Mouse (Mus musculus): ENCODE measurements at regions not wholly inside any gene's neighbourhood (a gene's known extent, or its start where the extent isn't known, plus 50 kb on each side); places are given as distances from the start of the nearest gene placed in this dataset.
A peak's percentile ranks its signal among the peaks of the same experiment; 100 is the strongest.

DNA sequence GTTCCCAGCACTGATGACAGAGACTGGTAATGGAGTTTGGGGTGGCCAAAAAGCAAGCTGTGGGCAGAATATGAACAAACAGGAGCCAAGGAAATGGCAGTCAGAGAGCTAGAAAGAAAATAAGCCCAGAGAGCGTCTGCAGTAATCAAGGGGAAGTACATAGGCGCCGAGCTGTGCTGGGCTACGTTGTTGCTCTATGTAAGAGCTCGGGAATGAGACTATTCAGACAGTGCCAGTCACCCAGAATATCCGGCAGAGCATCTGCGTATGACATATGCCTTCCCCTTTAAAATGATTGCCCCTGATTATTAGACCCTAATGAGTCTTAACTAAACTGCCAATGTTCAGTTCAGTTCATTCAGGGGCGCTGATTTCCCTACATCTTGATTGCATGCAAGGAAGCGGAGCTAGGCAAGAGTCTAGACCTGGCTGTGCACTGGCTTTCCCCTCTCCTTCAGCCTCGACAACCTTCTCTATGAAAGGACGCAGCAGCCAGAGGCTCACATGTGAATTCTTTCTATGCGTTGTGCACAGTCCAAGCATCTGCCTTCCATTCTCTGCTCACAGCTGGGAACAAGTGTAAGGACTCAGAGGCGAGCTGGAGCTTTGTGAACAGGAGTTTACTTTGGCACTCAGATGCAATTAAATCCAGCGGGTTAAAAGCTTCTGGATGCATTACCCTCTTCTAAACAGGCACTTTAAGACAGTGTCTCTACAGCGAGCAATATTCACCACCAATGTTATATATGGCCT lies 125.7 kb upstream of the Gdf10 start:
- DNase-seq (ENCODE audit: low spot score), result no peak

DNA sequence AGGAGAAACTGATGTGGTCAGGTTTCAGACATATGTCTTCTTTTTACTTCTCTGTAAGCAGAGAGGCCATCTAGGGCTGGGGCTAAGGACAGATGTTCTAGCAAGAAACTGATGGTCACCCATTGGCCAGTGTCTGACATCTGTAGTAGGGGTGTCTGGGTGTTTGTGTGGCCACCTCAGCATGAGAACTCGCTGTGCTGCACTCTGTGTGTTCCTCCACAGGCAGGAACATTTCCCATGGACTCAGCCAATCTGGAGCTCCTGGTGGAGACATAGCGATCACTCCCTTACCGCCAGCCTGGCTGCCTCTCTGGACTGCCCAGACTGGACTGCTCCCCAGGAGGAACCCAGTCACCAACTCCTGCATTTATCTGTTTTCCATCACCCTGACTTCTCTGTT lies 119.1 kb upstream of the Gdf10 start:
- no peak for DNase-seq (ENCODE audit: low spot score)

DNA sequence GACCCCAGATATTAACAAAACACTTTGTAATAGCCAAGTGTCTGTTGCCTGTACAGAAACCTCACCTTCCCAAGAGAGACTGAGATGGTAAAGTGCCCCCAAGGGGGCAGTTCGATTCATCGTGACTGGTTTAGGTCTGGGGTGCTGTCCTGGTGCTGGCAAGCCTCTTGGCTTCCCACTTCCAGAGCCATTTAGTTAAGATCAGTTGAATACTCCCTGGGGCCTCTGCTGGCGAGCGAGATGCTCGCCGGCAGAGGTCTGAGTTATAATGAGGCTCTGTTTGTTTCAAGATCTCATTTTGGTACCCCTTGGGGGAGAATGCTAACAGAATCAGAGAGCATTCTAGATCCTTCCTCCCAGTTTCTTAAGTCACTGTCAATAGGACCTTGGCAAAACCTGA lies 118.7 kb upstream of the Gdf10 start:
- no peak for DNase-seq (ENCODE audit: low spot score)

DNA sequence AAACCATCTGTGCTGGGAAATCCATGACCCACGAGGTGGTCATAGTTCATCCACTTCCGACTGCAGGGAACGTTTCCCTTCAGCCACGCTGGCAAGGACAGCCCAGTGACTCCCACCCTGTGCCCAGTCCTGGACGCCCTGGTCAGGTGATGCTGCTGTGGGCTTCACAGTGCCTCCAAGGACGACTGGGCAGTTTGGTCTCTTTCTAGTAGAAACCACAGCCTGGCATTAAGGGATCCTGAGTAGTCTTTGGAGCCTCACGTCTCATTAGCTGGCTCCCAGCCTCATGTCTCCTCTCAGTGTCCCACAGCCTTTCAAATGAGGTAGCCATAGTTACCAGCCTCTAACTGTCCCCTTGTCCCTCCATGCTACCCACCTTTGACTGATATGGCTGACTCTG lies 116.2 kb upstream of the Gdf10 start:
- no peak for DNase-seq (ENCODE audit: low spot score)

DNA sequence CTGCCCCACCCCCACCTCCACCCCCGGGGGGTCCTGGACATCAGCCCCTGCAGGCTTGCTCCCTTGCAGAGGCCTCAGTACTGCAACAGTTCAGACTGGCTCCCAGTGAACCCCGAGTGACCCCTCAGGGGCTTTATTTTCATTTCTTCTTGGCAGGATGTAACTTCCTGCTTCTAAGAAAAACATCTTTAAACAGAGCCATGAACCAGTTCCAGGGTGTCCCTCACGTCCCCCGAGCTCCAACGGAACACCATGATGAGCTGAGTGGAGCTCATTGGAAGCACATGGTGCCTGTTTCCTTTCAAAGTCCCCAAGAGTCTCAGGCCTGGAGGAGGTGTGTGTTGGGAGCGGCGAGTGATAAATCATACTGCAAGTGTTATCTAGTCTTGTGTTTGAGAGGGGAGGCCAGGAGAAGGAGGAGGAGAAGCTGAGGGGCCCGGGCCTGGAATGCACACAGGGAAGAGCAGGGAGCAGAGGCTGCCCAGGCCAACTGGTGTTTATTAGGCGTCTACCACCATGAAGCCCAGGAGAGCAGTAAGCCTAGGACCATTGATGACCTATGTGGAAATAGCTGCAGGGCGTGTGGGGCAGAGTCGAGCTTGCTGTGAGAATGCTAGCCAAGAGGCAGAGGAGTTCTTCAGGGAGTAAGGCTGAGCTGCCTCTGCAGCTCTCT lies 114.7 kb upstream of the Gdf10 start:
- peak; percentile 53 for DNase-seq (ENCODE audit: low spot score)

DNA sequence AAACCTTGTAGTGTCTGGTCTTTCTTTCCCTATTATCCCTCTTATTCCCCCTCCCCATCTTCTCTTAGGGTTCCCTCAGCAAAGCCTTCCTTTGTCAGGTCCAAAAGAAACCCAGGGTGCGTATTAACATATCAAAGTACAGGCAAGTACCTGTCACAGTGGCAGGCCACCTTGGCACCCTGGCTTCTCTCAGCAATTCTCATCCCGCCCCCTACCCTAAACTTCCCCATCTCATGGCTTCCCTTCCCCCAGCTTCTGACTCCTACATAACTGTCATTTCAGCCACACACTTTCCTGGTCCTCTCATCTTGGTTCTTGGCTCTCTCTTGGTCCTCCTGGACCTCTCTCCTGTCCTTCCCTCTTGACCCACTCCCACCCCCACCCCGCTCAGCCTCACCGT lies 112.8 kb upstream of the Gdf10 start:
- no peak for DNase-seq (ENCODE audit: low spot score)

DNA sequence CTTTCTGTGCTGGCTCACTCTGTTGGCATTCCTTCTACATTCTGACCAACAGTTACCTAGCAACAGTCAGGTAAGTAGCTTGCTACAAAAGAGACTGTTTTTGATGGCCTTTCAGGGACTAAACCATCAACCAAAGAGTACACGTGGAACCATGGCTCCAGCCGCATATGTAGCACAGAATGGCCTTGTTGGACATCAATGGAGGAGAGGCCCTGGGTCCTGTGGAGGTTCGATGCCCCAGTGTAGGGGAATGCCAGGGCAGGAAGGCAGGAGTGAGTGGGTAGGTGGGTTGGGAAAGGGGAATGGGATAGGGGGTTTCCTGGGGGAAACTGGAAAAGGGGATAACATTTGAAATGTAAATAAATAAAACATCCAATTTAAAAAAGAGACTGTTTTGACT lies 112.1 kb upstream of the Gdf10 start:
- no peak for DNase-seq (ENCODE audit: low spot score)

DNA sequence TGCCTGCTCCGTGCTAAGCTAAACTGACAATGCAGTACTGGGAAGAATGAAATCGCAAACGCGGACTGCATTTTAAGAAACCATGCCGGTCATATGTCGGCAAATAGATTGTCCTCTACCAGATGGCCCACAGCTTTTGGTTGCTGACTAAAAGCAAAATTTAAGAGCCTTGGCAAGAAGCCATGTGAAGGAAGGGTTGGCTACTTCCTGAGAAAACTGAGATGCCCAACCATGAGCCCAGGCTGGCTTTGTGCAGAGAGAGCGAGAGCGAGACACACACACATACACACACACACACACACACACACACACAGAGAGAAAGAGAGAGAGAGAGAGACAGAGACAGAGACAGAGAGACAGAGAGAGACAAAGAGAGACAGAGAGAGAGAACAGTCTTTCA lies 111.1 kb upstream of the Gdf10 start:
- no peak for DNase-seq (ENCODE audit: low spot score)

DNA sequence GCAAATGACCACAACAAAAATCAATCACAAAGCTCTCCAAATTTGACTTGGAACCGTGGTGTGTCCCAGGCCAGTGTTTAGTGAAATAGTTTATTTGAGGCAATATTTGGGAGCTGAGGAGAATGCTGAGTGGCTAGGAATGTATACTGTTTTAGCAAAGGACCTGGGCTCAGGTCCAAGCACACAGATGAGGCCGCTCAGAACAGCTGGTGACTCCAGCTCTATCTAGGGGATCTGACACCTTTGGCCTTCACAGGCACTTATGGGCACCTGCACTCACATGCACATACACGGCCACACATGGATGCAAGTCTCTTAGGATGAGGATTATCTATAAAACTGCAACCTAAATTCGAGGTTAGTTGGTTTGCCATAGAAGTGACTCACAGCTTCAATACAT lies 110.6 kb upstream of the Gdf10 start:
- DNase-seq (ENCODE audit: low spot score), result no peak

DNA sequence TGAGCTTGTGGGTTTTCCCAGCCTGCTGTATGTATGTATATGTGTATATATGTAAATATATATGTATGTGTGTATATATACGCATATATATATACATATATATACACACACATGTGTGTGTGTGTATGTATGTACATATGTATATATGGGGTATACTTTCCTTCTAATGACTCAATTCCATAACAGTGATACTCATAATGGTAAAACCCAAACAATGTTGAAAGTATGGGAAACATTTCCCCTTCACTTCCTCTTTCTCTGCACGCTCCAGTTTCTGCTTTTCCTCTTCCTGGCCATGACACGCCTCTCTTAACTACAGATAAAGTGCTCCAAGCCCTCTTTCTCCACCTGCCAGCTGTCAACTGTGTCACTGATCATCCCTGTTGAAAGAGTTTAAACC lies 110.1 kb upstream of the Gdf10 start:
- DNase-seq (ENCODE audit: low spot score), result no peak

DNA sequence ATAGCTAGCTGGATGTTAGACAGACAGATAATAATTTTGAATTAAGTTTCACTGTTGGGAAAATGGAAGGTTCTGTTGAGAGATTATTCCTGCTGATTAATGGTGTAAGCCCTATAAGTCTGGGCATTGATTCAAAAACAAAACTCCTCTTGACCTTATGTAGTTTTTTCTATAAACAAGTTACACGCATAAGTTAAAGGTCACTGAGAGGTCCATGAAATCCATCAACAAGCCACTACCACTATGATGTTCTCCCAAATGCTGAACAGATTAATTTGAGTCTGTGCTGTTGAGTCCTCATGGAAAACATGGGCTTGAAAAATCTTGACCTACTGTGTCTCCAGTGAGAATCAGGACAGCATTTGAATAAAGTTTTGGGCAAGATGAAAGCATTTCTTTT lies 109.3 kb upstream of the Gdf10 start:
- no peak for DNase-seq (ENCODE audit: low spot score)

DNA sequence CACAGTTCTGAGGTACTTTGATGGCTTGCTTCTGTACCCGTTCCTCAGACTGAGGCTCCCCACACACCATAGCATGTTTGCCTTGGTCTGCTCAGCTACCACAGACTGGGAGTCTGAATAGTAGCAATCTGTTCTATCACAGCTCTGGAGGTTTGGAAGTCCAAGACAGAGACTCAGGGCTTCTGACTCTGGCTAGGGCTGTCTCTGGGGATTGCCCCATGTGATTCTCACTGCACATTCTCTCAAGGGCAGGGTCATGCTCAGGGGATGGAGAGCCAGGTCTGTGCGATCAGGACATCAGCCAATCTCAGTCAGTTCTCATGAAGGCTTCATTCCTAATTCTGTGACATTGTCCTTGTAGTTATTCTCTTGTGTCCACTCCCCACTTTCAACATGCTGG lies 108.8 kb upstream of the Gdf10 start:
- DNase-seq (ENCODE audit: low spot score), result no peak

DNA sequence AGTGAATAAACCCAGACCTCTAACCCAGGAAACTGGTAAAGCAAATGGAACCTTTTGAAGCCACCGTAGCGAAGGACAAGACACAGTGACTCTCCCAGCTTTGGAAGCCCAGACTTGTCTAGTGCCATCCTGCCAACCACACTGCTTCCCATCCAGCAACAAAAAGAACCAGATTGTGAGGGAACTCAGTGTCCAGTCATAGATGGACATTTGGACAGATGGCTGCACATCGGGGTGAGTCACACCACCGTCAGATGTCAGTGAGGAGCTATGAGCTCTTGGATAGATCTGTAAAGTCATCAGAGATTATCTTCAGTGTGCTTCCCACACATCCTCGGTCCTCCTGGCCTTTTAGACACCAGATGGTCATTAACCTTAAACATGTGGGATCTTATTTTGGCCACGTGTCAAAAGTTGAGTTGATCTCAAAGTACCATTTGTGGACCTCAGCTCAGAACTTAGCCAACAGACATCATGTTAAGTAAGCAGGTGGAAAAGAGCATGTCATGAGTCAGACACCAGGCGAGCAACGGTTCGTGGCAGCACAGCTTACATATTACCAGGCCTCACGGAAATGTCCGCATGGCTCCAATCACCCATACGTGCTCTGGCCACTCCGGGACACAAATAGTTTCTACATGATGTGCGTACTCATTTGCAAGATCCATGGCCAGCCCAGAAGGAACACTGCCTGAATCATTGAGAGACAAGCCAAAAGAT lies 102.7 kb upstream of the Gdf10 start:
- DNase-seq (ENCODE audit: low spot score), result no peak

DNA sequence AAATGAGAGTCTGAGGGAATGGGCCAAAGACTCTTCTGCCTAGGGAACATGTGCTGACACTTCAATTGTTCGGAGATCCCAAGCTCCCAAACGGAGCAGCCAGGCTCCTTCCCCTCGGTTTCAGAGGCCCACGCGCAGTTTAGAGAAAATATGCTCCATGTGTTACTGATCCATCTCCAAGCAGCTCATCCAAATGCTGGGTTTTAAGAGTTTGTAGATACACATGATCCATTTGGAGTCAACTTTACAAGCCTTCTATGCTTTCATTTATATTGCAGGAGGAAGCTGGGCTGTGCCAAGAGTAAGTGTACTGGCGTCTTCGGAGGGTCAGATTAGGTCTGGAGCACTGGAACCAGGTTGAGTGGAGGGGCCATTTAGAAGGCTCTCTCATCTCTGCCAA lies 102.0 kb upstream of the Gdf10 start:
- DNase-seq (ENCODE audit: low spot score), result no peak

DNA sequence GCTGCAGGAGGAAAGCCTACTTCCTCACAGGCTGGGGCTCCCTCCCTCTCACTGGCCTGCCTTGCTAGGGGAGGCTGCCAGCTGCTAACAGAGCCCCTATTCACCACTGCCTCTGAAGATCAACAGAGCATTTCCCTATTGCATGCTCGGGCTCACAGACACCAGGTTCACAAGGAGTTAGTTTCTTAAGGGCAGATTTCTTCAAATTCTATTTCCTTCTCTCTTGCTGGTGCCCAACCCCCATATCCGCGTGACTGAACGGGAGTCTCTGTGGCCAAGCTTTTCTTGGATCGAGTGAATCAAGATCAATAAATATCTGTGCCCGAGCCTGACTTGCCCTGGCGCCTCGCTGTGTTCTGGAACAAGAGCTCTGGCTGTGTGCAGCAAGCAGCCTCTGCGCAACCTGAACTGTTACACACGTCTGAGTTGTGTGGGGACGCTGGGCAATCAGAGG lies 98.9 kb upstream of the Gdf10 start:
- DNase-seq (ENCODE audit: low spot score), result peak; percentile 38

DNA sequence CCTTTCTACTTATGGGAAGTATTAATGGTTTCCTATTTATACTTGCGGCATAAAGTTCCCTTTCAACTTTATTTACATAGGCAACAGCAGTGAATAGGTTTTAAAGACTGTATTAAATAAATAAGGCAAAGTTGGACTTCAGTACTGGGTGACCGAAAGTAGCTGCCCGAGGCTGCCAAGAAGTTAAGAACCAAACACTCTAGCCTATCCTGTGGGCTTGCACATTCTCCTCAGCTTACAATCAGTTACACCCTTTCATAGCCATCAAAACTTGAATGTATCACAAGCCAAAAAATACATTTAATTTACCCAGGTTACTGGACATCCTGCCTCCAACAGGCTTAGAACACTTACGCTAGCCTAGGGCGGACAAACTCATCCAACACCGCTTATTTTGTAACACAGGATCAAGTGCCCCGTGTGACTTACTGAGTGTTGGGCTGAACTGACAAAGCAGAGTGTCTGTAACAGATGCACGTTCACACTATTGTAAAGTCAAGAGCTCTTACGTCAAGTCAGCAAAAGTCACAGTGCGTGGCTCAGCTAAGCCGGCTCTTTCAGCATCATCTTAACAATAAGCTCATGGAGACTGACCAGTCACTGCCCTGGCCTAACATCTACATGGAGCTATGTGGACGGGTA lies 97.3 kb upstream of the Gdf10 start:
- no peak for DNase-seq (ENCODE audit: low spot score)

DNA sequence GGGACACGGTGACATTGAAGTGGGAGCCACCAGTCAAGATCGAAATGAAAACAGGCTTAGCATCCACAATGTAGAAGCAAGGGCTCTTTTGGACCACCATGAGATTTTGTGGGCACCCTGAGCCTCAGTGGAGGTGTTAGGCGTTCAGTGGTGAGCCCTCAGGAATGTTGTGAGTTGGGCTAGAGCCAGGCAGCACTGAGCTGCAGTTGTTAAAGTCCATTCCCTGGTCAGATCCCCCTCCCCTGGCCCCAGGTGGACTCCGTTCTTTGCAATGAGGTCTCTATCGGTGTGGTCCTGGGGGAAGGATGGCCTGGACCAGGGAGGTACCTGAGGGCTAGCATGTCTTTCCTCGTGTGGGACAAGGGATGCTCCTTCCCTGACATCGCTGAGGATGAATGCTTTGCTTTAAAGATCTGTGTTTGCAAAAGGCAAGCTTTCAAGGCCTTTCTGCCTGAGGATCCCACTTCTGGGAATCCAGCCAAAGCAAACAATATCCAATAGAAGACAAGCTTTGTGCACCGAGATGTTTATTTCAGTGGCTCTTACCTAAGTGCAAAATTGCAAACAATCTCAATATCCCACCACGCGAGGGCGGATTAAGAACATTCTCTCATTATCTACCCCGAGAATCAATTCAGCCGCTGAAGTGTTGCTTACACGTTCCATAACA lies 90.6 kb upstream of the Gdf10 start:
- no peak for DNase-seq (ENCODE audit: low spot score)

DNA sequence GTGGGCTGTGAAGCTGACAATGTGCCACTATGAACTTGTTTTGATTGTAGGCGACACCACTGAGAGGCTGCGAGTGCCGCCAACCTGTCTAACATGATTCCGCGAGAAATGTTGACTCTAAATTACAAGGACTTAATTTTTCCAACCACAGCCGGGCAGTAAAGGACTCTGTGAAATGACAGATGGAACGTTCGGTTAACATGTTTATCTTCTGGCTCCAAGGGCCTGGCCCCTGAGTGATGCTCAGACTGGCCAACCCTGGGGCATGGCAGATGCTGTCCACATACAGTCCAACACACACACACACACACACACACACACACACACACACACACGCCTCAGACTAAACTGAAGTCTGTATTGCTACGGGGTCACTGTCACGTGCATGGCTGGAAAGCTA lies 87.0 kb upstream of the Gdf10 start:
- DNase-seq (ENCODE audit: low spot score), result no peak

DNA sequence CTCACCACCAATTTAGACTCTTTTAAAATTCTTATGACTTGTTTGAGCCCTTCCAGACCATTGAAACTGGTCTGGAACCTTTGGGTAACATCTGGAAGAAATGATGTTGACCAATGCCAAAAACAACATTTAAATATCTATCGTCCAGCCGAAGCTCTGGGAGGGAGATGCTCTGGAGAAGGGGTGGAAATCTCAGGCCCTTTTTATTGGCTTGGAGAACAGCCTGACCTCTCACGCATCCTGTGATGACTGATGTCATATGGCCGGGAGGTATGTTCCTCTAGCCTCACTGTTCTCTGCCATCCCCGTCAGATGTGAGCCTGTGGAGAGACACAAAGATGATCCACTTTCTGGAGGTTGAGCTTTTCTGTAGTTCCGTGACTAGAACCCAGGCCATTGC lies 81.6 kb upstream of the Gdf10 start:
- DNase-seq (ENCODE audit: low spot score), result no peak

DNA sequence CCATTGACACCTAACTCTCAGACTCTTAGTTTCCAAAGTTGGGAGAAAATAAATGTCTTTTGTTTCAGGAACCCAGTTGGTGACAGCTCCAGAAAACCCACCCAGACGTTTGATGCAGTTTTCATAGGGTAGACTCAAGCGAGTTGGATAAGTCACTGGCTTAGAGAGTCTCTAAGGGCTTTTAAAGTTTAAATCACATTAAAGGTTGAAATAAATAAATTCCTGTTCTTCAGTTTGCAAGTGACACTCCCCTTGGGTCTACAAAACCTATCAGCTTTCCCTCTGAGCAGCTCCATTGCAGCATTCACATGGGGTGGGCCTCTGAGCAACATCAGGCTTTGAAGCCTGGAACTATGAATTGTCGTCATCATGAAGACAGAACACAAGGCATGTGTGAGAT lies 69.9 kb upstream of the Gdf10 start:
- no peak for DNase-seq (ENCODE audit: low spot score)

DNA sequence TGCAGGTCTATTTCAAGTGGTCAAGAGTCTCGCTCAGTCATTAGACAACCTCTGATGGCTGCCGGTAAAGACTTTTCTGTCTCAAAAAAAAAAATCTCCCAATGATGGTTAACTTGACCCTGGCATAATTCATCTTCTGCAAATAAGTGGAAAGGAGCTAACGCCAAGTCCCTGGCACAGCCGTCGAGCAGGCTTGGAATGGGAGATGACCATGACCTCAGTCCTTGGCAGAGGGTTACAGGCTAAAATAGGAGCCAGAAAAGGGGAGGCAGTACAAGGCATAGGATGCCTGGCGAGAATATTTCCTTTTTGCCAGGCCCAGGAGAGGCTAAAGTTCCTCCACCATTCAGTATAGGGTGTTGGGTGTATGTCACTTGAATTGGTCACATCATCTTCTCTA lies 69.2 kb upstream of the Gdf10 start:
- no peak for DNase-seq (ENCODE audit: low spot score)

DNA sequence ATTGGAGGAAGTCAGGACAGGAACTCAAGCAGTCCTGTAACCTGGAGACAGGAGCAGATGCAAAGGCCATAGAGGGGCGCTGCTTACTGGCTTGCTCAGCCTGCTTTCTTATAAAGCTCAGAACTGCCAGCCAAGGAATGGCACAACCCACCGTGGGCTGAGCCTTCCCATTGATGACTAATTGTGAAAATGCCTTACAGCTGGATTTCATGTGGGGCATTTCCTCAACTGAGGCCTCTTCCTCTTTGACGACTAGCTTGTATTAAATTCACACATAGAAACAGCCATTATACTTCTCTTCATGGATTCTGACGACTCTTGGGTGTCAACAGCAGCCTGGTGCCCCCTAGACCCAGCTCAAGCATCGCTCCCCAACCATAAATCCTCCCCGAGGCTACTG lies 66.4 kb upstream of the Gdf10 start:
- DNase-seq (ENCODE audit: low spot score), result no peak
